ENCODE assay signal across 21 mouse cellular contexts in genomic region chr16:8620315-8621115, GRCm38 (mm10). TPM values are rescaled to one million over a fixed set of nuclear protein-coding genes. Genes with fewer than 3 reads are reported as not detected.
DNase-seq lines count a peak whose midpoint lies in the region; ATAC-seq and TF ChIP-seq lines count a peak whose summit lies in the region.
"Had no signal": no experiment of that assay in that cellular context is flagged by ENCODE, and none has a peak within 500 bp of the region (broad histone marks: within the 10 kb centered on the region; RNA-seq: fewer than 3 reads in every experiment).

No protein-coding gene starts in this region.

- WGBS in lung, embryonic 14.5 days = 48% methylated on average over 16 of the region's 16 CpGs
- 64% methylated on average over 16 of the region's 16 CpGs for WGBS in embryonic facial prominence, embryonic 15.5 days
- WGBS in intestine, embryonic 16.5 days = 43% methylated on average over 16 of the region's 16 CpGs
- WGBS in stomach, embryonic 14.5 days = 41% methylated on average over 16 of the region's 16 CpGs
- WGBS in forebrain, postnatal 0 days = 82% methylated on average over 16 of the region's 16 CpGs
- 79% methylated on average over 16 of the region's 16 CpGs for WGBS in neural tube, embryonic 15.5 days

- no peak overlapping the region for H3K27ac ChIP-seq in lung, embryonic 14.5 days (ENCODE audit: low read depth)
- peak overlapping the region; percentile 44; the same call in 1 of the 2 replicates for H3K27ac ChIP-seq in embryonic facial prominence, embryonic 15.5 days (replicated peaks)
- peak overlapping the region; percentile 55 for H3K27ac ChIP-seq in intestine, embryonic 16.5 days (ENCODE audit: low read length)
- peak overlapping the region; percentile 34; the same call in 1 of the 2 replicates for H3K27ac ChIP-seq in stomach, embryonic 14.5 days (ENCODE audit: low read length)
- no peak overlapping the region for H3K27ac ChIP-seq in forebrain, postnatal 0 days (ENCODE audit: low read depth, low read length)
- H3K27ac ChIP-seq in neural tube, embryonic 15.5 days (replicated peaks) = no peak overlapping the region
- H3K27ac ChIP-seq: forebrain, embryonic 12.5 days; kidney, embryonic 15.5 days; layer of hippocampus, adult 2 months; liver, embryonic 13.5 days; midbrain, embryonic 12.5 days; neural tube, embryonic 12.5 days had no signal

- H3K9me3 ChIP-seq in lung, embryonic 14.5 days (ENCODE audit: low read depth, low read length) = no peaks in the 10 kb centered on the region
- no peaks in the 10 kb centered on the region for H3K9me3 ChIP-seq in embryonic facial prominence, embryonic 15.5 days (replicated peaks)
- 0 out of 2 replicates have a peak, but pooled peaks cover 5% of the 10 kb centered on the region for H3K9me3 ChIP-seq in intestine, embryonic 16.5 days (ENCODE audit: control insufficient read depth, low read length)
- no peaks in the 10 kb centered on the region for H3K9me3 ChIP-seq in stomach, embryonic 14.5 days (ENCODE audit: control insufficient read depth, low read depth, low read length)
- H3K9me3 ChIP-seq in forebrain, postnatal 0 days (ENCODE audit: low read length) = no peaks in the 10 kb centered on the region
- no peaks in the 10 kb centered on the region for H3K9me3 ChIP-seq in neural tube, embryonic 15.5 days (replicated peaks)
- H3K9me3 ChIP-seq: forebrain, embryonic 12.5 days; kidney, embryonic 15.5 days; liver, embryonic 13.5 days; neural tube, embryonic 12.5 days had no signal

- H3K4me3 ChIP-seq in lung, embryonic 14.5 days (ENCODE audit: low read depth, low read length) = no peak overlapping the region
- no peak overlapping the region for H3K4me3 ChIP-seq in embryonic facial prominence, embryonic 15.5 days (replicated peaks)
- no peak overlapping the region for H3K4me3 ChIP-seq in intestine, embryonic 16.5 days (ENCODE audit: low read length)
- H3K4me3 ChIP-seq in stomach, embryonic 14.5 days (ENCODE audit: low read depth, low read length) = no peak overlapping the region
- H3K4me3 ChIP-seq in forebrain, postnatal 0 days (ENCODE audit: low read depth, low read length) = no peak overlapping the region
- H3K4me3 ChIP-seq in neural tube, embryonic 15.5 days (replicated peaks) = no peak overlapping the region
- H3K4me3 ChIP-seq: forebrain, embryonic 12.5 days; kidney, embryonic 15.5 days; layer of hippocampus, adult 2 months; liver, embryonic 13.5 days; midbrain, embryonic 12.5 days; neural tube, embryonic 12.5 days had no signal

- no peak for TF ChIP-seq CTCF in lung, embryonic 14.5 days (IDR thresholded peaks at IDR 0.05; ENCODE audit: low read depth)
- no peak for TF ChIP-seq CTCF in forebrain, postnatal 0 days (IDR thresholded peaks at IDR 0.05; ENCODE audit: low read depth)

- no peak; the same call in 1 of the 2 replicates for ATAC-seq in lung, embryonic 14.5 days (ENCODE audit: insufficient read depth)
- ATAC-seq in embryonic facial prominence, embryonic 15.5 days (ENCODE audit: insufficient number of reproducible peaks, low FRiP score, low TSS enrichment, low read depth) = no peak
- ATAC-seq in intestine, embryonic 16.5 days = peak; percentile 82
- ATAC-seq in stomach, embryonic 14.5 days (ENCODE audit: insufficient number of reproducible peaks, insufficient read depth, low FRiP score, low read depth) = peak; percentile 59; the same call in 1 of the 2 replicates
- no peak for ATAC-seq in forebrain, postnatal 0 days
- no peak for ATAC-seq in neural tube, embryonic 15.5 days (ENCODE audit: low FRiP score)

- no peaks in the 10 kb centered on the region for H3K27me3 ChIP-seq in lung, embryonic 14.5 days (ENCODE audit: insufficient read depth, low read length)
- H3K27me3 ChIP-seq in embryonic facial prominence, embryonic 15.5 days = no peaks in the 10 kb centered on the region
- no peaks in the 10 kb centered on the region for H3K27me3 ChIP-seq in intestine, embryonic 16.5 days (replicated peaks; ENCODE audit: control insufficient read depth, insufficient read depth, low read length)
- H3K27me3 ChIP-seq in stomach, embryonic 14.5 days (ENCODE audit: control insufficient read depth, insufficient read depth, low read length) = no peaks in the 10 kb centered on the region
- no peaks in the 10 kb centered on the region for H3K27me3 ChIP-seq in forebrain, postnatal 0 days (ENCODE audit: insufficient read depth, low read length)
- H3K27me3 ChIP-seq in neural tube, embryonic 15.5 days (replicated peaks) = no peaks in the 10 kb centered on the region
- H3K27me3 ChIP-seq: forebrain, embryonic 12.5 days; kidney, embryonic 15.5 days; liver, embryonic 13.5 days; neural tube, embryonic 12.5 days had no signal

- no peaks in the 10 kb centered on the region for H3K4me1 ChIP-seq in lung, embryonic 14.5 days (ENCODE audit: insufficient read depth)
- no peaks in the 10 kb centered on the region for H3K4me1 ChIP-seq in embryonic facial prominence, embryonic 15.5 days
- peaks cover 16% of the 10 kb centered on the region for H3K4me1 ChIP-seq in intestine, embryonic 16.5 days (ENCODE audit: control insufficient read depth, insufficient read depth, low read length)
- peaks cover 18% of the 10 kb centered on the region for H3K4me1 ChIP-seq in stomach, embryonic 14.5 days (ENCODE audit: control insufficient read depth, insufficient read depth, low read length)
- H3K4me1 ChIP-seq in forebrain, postnatal 0 days (ENCODE audit: insufficient read depth) = no peaks in the 10 kb centered on the region
- no peaks in the 10 kb centered on the region for H3K4me1 ChIP-seq in neural tube, embryonic 15.5 days

- DNase-seq in lung, embryonic 14.5 days = peak; percentile 34
- DNase-seq in lung, postnatal 14 days = no peak
- DNase-seq in forebrain, postnatal 0 days = no peak
- DNase-seq in ovary, postnatal 36 days (ENCODE audit: low spot score) = no peak
- DNase-seq: adrenal gland, postnatal 25 days; cerebellum, adult 11 months; cerebellum, postnatal 14 days; heart, postnatal 10 days; liver, embryonic 13.5 days; right cerebral cortex, postnatal 14 days; thymus, adult 18-20 months had no signal

- no peaks in the 10 kb centered on the region for H3K36me3 ChIP-seq in lung, embryonic 14.5 days (ENCODE audit: insufficient read depth)
- H3K36me3 ChIP-seq in embryonic facial prominence, embryonic 15.5 days = no peaks in the 10 kb centered on the region
- no peaks in the 10 kb centered on the region for H3K36me3 ChIP-seq in intestine, embryonic 16.5 days (ENCODE audit: control insufficient read depth, insufficient read depth, low read length)
- H3K36me3 ChIP-seq in stomach, embryonic 14.5 days (ENCODE audit: control insufficient read depth, insufficient read depth, low read length) = no peaks in the 10 kb centered on the region
- peaks cover 9% of the 10 kb centered on the region for H3K36me3 ChIP-seq in forebrain, postnatal 0 days (ENCODE audit: insufficient read depth)
- H3K36me3 ChIP-seq in neural tube, embryonic 15.5 days = peaks cover 50% of the 10 kb centered on the region
- H3K36me3 ChIP-seq: kidney, embryonic 15.5 days had no signal

- no peak overlapping the region for H3K4me2 ChIP-seq in lung, embryonic 14.5 days
- no peak overlapping the region for H3K4me2 ChIP-seq in embryonic facial prominence, embryonic 15.5 days (replicated peaks)
- H3K4me2 ChIP-seq in intestine, embryonic 16.5 days (ENCODE audit: low read depth, low read length) = no peak overlapping the region
- no peak overlapping the region for H3K4me2 ChIP-seq in stomach, embryonic 14.5 days (replicated peaks; ENCODE audit: low read depth, low read length)
- H3K4me2 ChIP-seq in forebrain, postnatal 0 days (ENCODE audit: low read depth) = no peak overlapping the region
- H3K4me2 ChIP-seq in neural tube, embryonic 15.5 days = no peak overlapping the region
- H3K4me2 ChIP-seq: forebrain, embryonic 12.5 days; heart, embryonic 11.5 days; kidney, embryonic 15.5 days; liver, embryonic 13.5 days; midbrain, embryonic 12.5 days; neural tube, embryonic 12.5 days had no signal

- H3K9ac ChIP-seq in lung, embryonic 14.5 days = no peak overlapping the region
- no peak overlapping the region for H3K9ac ChIP-seq in embryonic facial prominence, embryonic 15.5 days
- no peak overlapping the region for H3K9ac ChIP-seq in intestine, embryonic 16.5 days (ENCODE audit: low read depth, low read length)
- no peak overlapping the region for H3K9ac ChIP-seq in stomach, embryonic 14.5 days (replicated peaks; ENCODE audit: low read depth, low read length)
- no peak overlapping the region for H3K9ac ChIP-seq in forebrain, postnatal 0 days
- no peak overlapping the region for H3K9ac ChIP-seq in neural tube, embryonic 15.5 days (replicated peaks)
- H3K9ac ChIP-seq: forebrain, embryonic 12.5 days; kidney, embryonic 15.5 days; liver, embryonic 13.5 days; midbrain, embryonic 12.5 days; neural tube, embryonic 12.5 days had no signal

RNA-seq across cellular contexts. Expression of gene Pmm2, which starts 17.0 kb away (rescaled TPM):
- 51.7 and 52.0 TPM in 2 replicates for polyA plus RNA-seq in lung, embryonic 14.5 days (2014; fragmentation: Nextera tagmentation; extraction: Ambion mirVana)
- 56.4 and 57.6 TPM in 2 replicates for polyA plus RNA-seq in embryonic facial prominence, embryonic 15.5 days (2015; fragmentation: Nextera tagmentation; extraction: Ambion mirVana)
- 126 and 128 TPM in 2 replicates for polyA plus RNA-seq in intestine, embryonic 16.5 days (2015; fragmentation: Nextera tagmentation; extraction: Ambion mirVana)
- polyA plus RNA-seq in stomach, embryonic 14.5 days (2014; fragmentation: Nextera tagmentation; extraction: Ambion mirVana) = 57.1 and 60.0 TPM in 2 replicates
- total RNA-seq in forebrain, postnatal 0 days (2014; rRNA removed) = 32.0 and 36.5 TPM in 2 replicates
- 24.6 and 27.3 TPM in 2 replicates for polyA plus RNA-seq in forebrain, postnatal 0 days (2015; fragmentation: Nextera tagmentation; extraction: Ambion mirVana)
- 38.2 and 44.6 TPM in 2 replicates for polyA plus RNA-seq in neural tube, embryonic 15.5 days (2015; fragmentation: Nextera tagmentation; extraction: Ambion mirVana)

RNA-seq across cellular contexts. Expression of gene Tmem186, which starts 17.0 kb away (rescaled TPM):
- 11.7 and 12.3 TPM in 2 replicates for polyA plus RNA-seq in lung, embryonic 14.5 days (2014; fragmentation: Nextera tagmentation; extraction: Ambion mirVana)
- polyA plus RNA-seq in embryonic facial prominence, embryonic 15.5 days (2015; fragmentation: Nextera tagmentation; extraction: Ambion mirVana) = 19.3 and 19.5 TPM in 2 replicates
- 23.9 and 24.2 TPM in 2 replicates for polyA plus RNA-seq in intestine, embryonic 16.5 days (2015; fragmentation: Nextera tagmentation; extraction: Ambion mirVana)
- polyA plus RNA-seq in stomach, embryonic 14.5 days (2014; fragmentation: Nextera tagmentation; extraction: Ambion mirVana) = 12.1 and 12.3 TPM in 2 replicates
- 19.3 and 22.9 TPM in 2 replicates for total RNA-seq in forebrain, postnatal 0 days (2014; rRNA removed)
- 11.7 and 16.3 TPM in 2 replicates for polyA plus RNA-seq in forebrain, postnatal 0 days (2015; fragmentation: Nextera tagmentation; extraction: Ambion mirVana)
- polyA plus RNA-seq in neural tube, embryonic 15.5 days (2015; fragmentation: Nextera tagmentation; extraction: Ambion mirVana) = 20.0 and 22.0 TPM in 2 replicates

RNA-seq across cellular contexts. Expression of gene Carhsp1, which starts 51.4 kb away (rescaled TPM):
- 27.6 and 27.7 TPM in 2 replicates for polyA plus RNA-seq in lung, embryonic 14.5 days (2014; fragmentation: Nextera tagmentation; extraction: Ambion mirVana)
- 80.4 and 84.0 TPM in 2 replicates for polyA plus RNA-seq in embryonic facial prominence, embryonic 15.5 days (2015; fragmentation: Nextera tagmentation; extraction: Ambion mirVana)
- 85.0 and 89.4 TPM in 2 replicates for polyA plus RNA-seq in intestine, embryonic 16.5 days (2015; fragmentation: Nextera tagmentation; extraction: Ambion mirVana)
- polyA plus RNA-seq in stomach, embryonic 14.5 days (2014; fragmentation: Nextera tagmentation; extraction: Ambion mirVana) = 35.3 and 37.0 TPM in 2 replicates
- 144 and 155 TPM in 2 replicates for total RNA-seq in forebrain, postnatal 0 days (2014; rRNA removed)
- polyA plus RNA-seq in forebrain, postnatal 0 days (2015; fragmentation: Nextera tagmentation; extraction: Ambion mirVana) = 135 and 142 TPM in 2 replicates
- 141 and 152 TPM in 2 replicates for polyA plus RNA-seq in neural tube, embryonic 15.5 days (2015; fragmentation: Nextera tagmentation; extraction: Ambion mirVana)

Comparison
In these comparisons a context has a peak if more than half of its experiments do, and no peak if none do; other contexts are left out.
1. ATAC-seq: peak in intestine, embryonic 16.5 days (single experiment) and stomach, embryonic 14.5 days (single experiment); none in lung, embryonic 14.5 days (single experiment), embryonic facial prominence, embryonic 15.5 days (single experiment), forebrain, postnatal 0 days (single experiment) and neural tube, embryonic 15.5 days (single experiment).
2. H3K27ac ChIP-seq: peak in embryonic facial prominence, embryonic 15.5 days (single experiment), intestine, embryonic 16.5 days (single experiment) and stomach, embryonic 14.5 days (single experiment); none in lung, embryonic 14.5 days (single experiment), forebrain, postnatal 0 days (single experiment) and neural tube, embryonic 15.5 days (single experiment).